23 mouse cellular contexts compared by ENCODE assay signal in the genomic region with DNA sequence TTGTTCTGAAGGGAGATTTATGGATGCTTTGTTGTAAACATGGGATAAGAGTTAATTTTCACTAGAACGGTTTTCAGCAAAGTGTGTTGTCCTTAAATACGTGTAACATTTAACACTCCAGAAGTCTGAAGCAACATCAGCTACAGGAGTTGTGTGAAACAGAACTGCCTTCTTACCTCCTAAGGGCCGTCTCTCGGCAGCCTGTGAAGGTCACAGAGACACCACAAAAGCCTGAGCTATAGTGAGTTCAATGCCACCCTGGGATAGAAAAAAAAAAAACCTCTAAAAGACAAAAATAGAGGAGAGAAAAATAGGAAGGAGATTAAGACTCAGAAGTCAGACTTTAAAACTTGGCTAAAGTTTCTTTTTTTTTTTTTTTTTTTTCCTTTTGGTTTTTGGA. TPM values are rescaled to one million over a fixed set of nuclear protein-coding genes. Genes with fewer than 3 reads are reported as not detected.
DNase-seq lines count a peak whose midpoint lies in the region; ATAC-seq and TF ChIP-seq lines count a peak whose summit lies in the region.
"Had no signal": no experiment of that assay in that cellular context is flagged by ENCODE, and none has a peak within 500 bp of the region (broad histone marks: within the 10 kb centered on the region; RNA-seq: fewer than 3 reads in every experiment).

No protein-coding gene starts in this region.

- no peaks in the 10 kb centered on the region for H3K9me3 ChIP-seq in heart, embryonic 15.5 days (replicated peaks)
- no peaks in the 10 kb centered on the region for H3K9me3 ChIP-seq in E14TG2a.4 (ENCODE audit: low read length)
- H3K9me3 ChIP-seq in liver, embryonic 16.5 days (replicated peaks; ENCODE audit: control insufficient read depth, low read length) = no peaks in the 10 kb centered on the region
- H3K9me3 ChIP-seq: embryonic facial prominence, embryonic 13.5 days; hindbrain, embryonic 12.5 days had no signal

- ATAC-seq in heart, embryonic 15.5 days (replicated peaks; ENCODE audit: insufficient number of reproducible peaks, insufficient read depth, low FRiP score, low read depth) = no peak
- ATAC-seq in liver, embryonic 16.5 days (ENCODE audit: low read depth) = no peak
- no peak for ATAC-seq in megakaryocyte, adult 5-6 weeks (ENCODE audit: poor library complexity, severe bottlenecking)
- ATAC-seq in megakaryocyte progenitor cell, adult 5-6 weeks (replicated peaks; ENCODE audit: poor library complexity) = no peak
- ATAC-seq: forebrain, embryonic 14.5 days; midbrain, embryonic 16.5 days had no signal

- no peaks in the 10 kb centered on the region for H3K27me3 ChIP-seq in heart, embryonic 15.5 days
- no peaks in the 10 kb centered on the region for H3K27me3 ChIP-seq in E14TG2a.4 (ENCODE audit: insufficient read depth, low read length)
- H3K27me3 ChIP-seq in liver, embryonic 16.5 days (ENCODE audit: control insufficient read depth, insufficient read depth, low read depth, low read length) = no peaks in the 10 kb centered on the region
- H3K27me3 ChIP-seq: embryonic facial prominence, embryonic 13.5 days; hindbrain, embryonic 12.5 days had no signal

- no peak for DNase-seq in heart, adult 18-20 months
- DNase-seq: adrenal gland, adult 2 months; cerebellum, adult 11-12 months; cerebellum, postnatal 14 days; kidney, adult 2 months; kidney, postnatal 10 days; left cerebral cortex, postnatal 4 days; lung, postnatal 10 days; thymus, postnatal 25 days had no signal

- TF ChIP-seq POLR2A in bone marrow macrophage, adult 2 months (IDR thresholded peaks at IDR 0.05; ENCODE audit: borderline replicate concordance, low read depth, low read length) = no peak

- TF ChIP-seq CTCF in E14TG2a.4 (conservative IDR thresholded peaks at IDR 0.05; ENCODE audit: low read length) = no peak
- no peak for TF ChIP-seq CTCF in bone marrow macrophage, adult 2 months (IDR thresholded peaks at IDR 0.05; ENCODE audit: low read depth, low read length)

- no peak overlapping the region for H3K4me3 ChIP-seq in heart, embryonic 15.5 days
- peak overlapping the region; percentile 32; the same call in 1 of the 2 replicates for H3K4me3 ChIP-seq in E14TG2a.4 (replicated peaks; ENCODE audit: low read length)
- H3K4me3 ChIP-seq in bone marrow macrophage, adult 2 months (ENCODE audit: insufficient read depth, low read length) = no peak overlapping the region
- no peak overlapping the region for H3K4me3 ChIP-seq in liver, embryonic 16.5 days (ENCODE audit: low read depth, low read length)
- H3K4me3 ChIP-seq: embryonic facial prominence, embryonic 13.5 days; hindbrain, embryonic 12.5 days; layer of hippocampus, adult 2 months had no signal

- H3K27ac ChIP-seq in heart, embryonic 15.5 days = peak overlapping the region; percentile 47
- peak overlapping the region; percentile 36; the same call in 1 of the 2 replicates for H3K27ac ChIP-seq in bone marrow macrophage, adult 2 months (ENCODE audit: insufficient read depth, low read depth, low read length)
- H3K27ac ChIP-seq in liver, embryonic 16.5 days (ENCODE audit: low read length) = peak overlapping the region; percentile 59
- H3K27ac ChIP-seq: embryonic facial prominence, embryonic 13.5 days; hindbrain, embryonic 12.5 days; layer of hippocampus, adult 2 months had no signal

- no peak overlapping the region for H3K9ac ChIP-seq in heart, embryonic 15.5 days
- no peak overlapping the region for H3K9ac ChIP-seq in liver, embryonic 16.5 days (ENCODE audit: low read depth, low read length)
- H3K9ac ChIP-seq: embryonic facial prominence, embryonic 13.5 days; hindbrain, embryonic 12.5 days had no signal

- 46% methylated on average over 4 of the region's 4 CpGs for WGBS in heart, embryonic 15.5 days
- 61% methylated on average over 4 of the region's 4 CpGs for WGBS in liver, embryonic 16.5 days (ENCODE audit: insufficient replicate concordance)

- H3K36me3 ChIP-seq in heart, embryonic 15.5 days = no peaks in the 10 kb centered on the region
- peaks cover 5% of the 10 kb centered on the region for H3K36me3 ChIP-seq in E14TG2a.4 (ENCODE audit: insufficient read depth, low read length)
- H3K36me3 ChIP-seq in liver, embryonic 16.5 days (ENCODE audit: control insufficient read depth, insufficient read depth) = no peaks in the 10 kb centered on the region
- H3K36me3 ChIP-seq: embryonic facial prominence, embryonic 13.5 days; hindbrain, embryonic 12.5 days had no signal

- H3K4me2 ChIP-seq in heart, embryonic 15.5 days = no peak overlapping the region
- 0 out of 2 replicates have a peak overlapping the region, but pooled peaks have one; percentile 19 for H3K4me2 ChIP-seq in liver, embryonic 16.5 days (ENCODE audit: low read depth, low read length)
- H3K4me2 ChIP-seq: embryonic facial prominence, embryonic 13.5 days; hindbrain, embryonic 12.5 days had no signal

- H3K4me1 ChIP-seq in heart, embryonic 15.5 days (replicated peaks) = peaks cover 5% of the 10 kb centered on the region; the same call in 1 of the 2 replicates
- peaks cover 79% of the 10 kb centered on the region for H3K4me1 ChIP-seq in E14TG2a.4 (replicated peaks; ENCODE audit: low read depth, low read length)
- H3K4me1 ChIP-seq in bone marrow macrophage, adult 2 months (ENCODE audit: control insufficient read depth, insufficient read depth, low read length) = peaks cover 20% of the 10 kb centered on the region
- H3K4me1 ChIP-seq in liver, embryonic 16.5 days (ENCODE audit: control insufficient read depth, low read depth, low read length) = peaks cover 50% of the 10 kb centered on the region
- H3K4me1 ChIP-seq: embryonic facial prominence, embryonic 13.5 days; hindbrain, embryonic 12.5 days had no signal

RNA-seq across cellular contexts. Expression of a gene that starts 2.9 kb away (rescaled TPM):
- 0.18 TPM in 1 of 2 replicates, not detected in the other for polyA plus RNA-seq in heart, embryonic 15.5 days (2015; fragmentation: Nextera tagmentation; extraction: Ambion mirVana)
- total RNA-seq in heart, adult 18-20 months (2021) = not detected
- 3.5 and 6.4 TPM in 2 replicates for polyA plus RNA-seq in bone marrow macrophage, adult 2 months (2012; ENCODE audit: insufficient read depth, insufficient read length, missing spikeins)
- 0.21 and 0.54 TPM in 2 replicates for polyA plus RNA-seq in liver, embryonic 16.5 days (2015; fragmentation: Nextera tagmentation; extraction: Ambion mirVana)
- total RNA-seq in megakaryocyte, adult 5-6 weeks (2015) = 4.9 and 9.8 TPM in 2 replicates
- 2.6 and 5.9 TPM in 2 replicates for total RNA-seq in megakaryocyte, adult 5-6 weeks (2017)
- total RNA-seq in megakaryocyte progenitor cell, adult 5-6 weeks (2015) = 0.17 and 0.37 TPM in 2 replicates
- total RNA-seq in megakaryocyte progenitor cell, adult 5-6 weeks (2017) = 0.29 and 1.4 TPM in 2 replicates
- total RNA-seq: adrenal gland, adult 2 months; gastrocnemius, postnatal 4 days; left cerebral cortex, postnatal 4 days; liver, adult 2 months had no signal
- polyA plus RNA-seq: adrenal gland, adult 2 months; forebrain, embryonic 14.5 days; hindbrain, embryonic 12.5 days; kidney, adult 2 months; testis, adult 2 months had no signal

RNA-seq across cellular contexts. Expression of a gene that starts 7.1 kb away (rescaled TPM):
- polyA plus RNA-seq in heart, embryonic 15.5 days (2015; fragmentation: Nextera tagmentation; extraction: Ambion mirVana) = 27.1 and 36.7 TPM in 2 replicates
- total RNA-seq in heart, adult 18-20 months (2021) = 10 to 100 TPM; 12.3 to 20.7 TPM
- 58.1 and 69.3 TPM in 2 replicates for polyA plus RNA-seq in bone marrow macrophage, adult 2 months (2012; ENCODE audit: insufficient read depth, insufficient read length, missing spikeins)
- 18.6 and 19.6 TPM in 2 replicates for polyA plus RNA-seq in liver, embryonic 16.5 days (2015; fragmentation: Nextera tagmentation; extraction: Ambion mirVana)
- 42.1 and 49.7 TPM in 2 replicates for total RNA-seq in megakaryocyte, adult 5-6 weeks (2015)
- 39.3 and 63.3 TPM in 2 replicates for total RNA-seq in megakaryocyte, adult 5-6 weeks (2017)
- 35.7 and 44.5 TPM in 2 replicates for total RNA-seq in megakaryocyte progenitor cell, adult 5-6 weeks (2015)
- 28.7 and 32.1 TPM in 2 replicates for total RNA-seq in megakaryocyte progenitor cell, adult 5-6 weeks (2017)

RNA-seq across cellular contexts. Expression of a gene that starts 11.6 kb away (rescaled TPM):
- 5.3 and 7.3 TPM in 2 replicates for polyA plus RNA-seq in heart, embryonic 15.5 days (2015; fragmentation: Nextera tagmentation; extraction: Ambion mirVana)
- total RNA-seq in heart, adult 18-20 months (2021) = 1 to 10 TPM in 1 of 2 experiments, under 1 TPM in 1; 0.80 to 1.4 TPM
- 35.5 and 36.3 TPM in 2 replicates for polyA plus RNA-seq in bone marrow macrophage, adult 2 months (2012; ENCODE audit: insufficient read depth, insufficient read length, missing spikeins)
- 5.8 and 6.1 TPM in 2 replicates for polyA plus RNA-seq in liver, embryonic 16.5 days (2015; fragmentation: Nextera tagmentation; extraction: Ambion mirVana)
- 9.0 and 12.9 TPM in 2 replicates for total RNA-seq in megakaryocyte, adult 5-6 weeks (2015)
- total RNA-seq in megakaryocyte, adult 5-6 weeks (2017) = 40.1 and 41.3 TPM in 2 replicates
- total RNA-seq in megakaryocyte progenitor cell, adult 5-6 weeks (2015) = 6.6 and 10.8 TPM in 2 replicates
- total RNA-seq in megakaryocyte progenitor cell, adult 5-6 weeks (2017) = 28.6 and 30.3 TPM in 2 replicates

RNA-seq across cellular contexts. Expression of a gene that starts 13.6 kb away (rescaled TPM):
- 44.3 and 61.3 TPM in 2 replicates for polyA plus RNA-seq in heart, embryonic 15.5 days (2015; fragmentation: Nextera tagmentation; extraction: Ambion mirVana)
- total RNA-seq in heart, adult 18-20 months (2021) = 100 to 1,000 TPM; 111 to 115 TPM
- 389 and 454 TPM in 2 replicates for polyA plus RNA-seq in bone marrow macrophage, adult 2 months (2012; ENCODE audit: insufficient read depth, insufficient read length, missing spikeins)
- 31.0 and 34.6 TPM in 2 replicates for polyA plus RNA-seq in liver, embryonic 16.5 days (2015; fragmentation: Nextera tagmentation; extraction: Ambion mirVana)
- 99.7 and 105 TPM in 2 replicates for total RNA-seq in megakaryocyte, adult 5-6 weeks (2015)
- total RNA-seq in megakaryocyte, adult 5-6 weeks (2017) = 88.9 and 93.3 TPM in 2 replicates
- 51.0 and 56.8 TPM in 2 replicates for total RNA-seq in megakaryocyte progenitor cell, adult 5-6 weeks (2015)
- total RNA-seq in megakaryocyte progenitor cell, adult 5-6 weeks (2017) = 47.6 and 48.0 TPM in 2 replicates

RNA-seq across cellular contexts. Expression of a gene that starts 13.6 kb away (rescaled TPM):
- 11.3 and 15.3 TPM in 2 replicates for polyA plus RNA-seq in heart, embryonic 15.5 days (2015; fragmentation: Nextera tagmentation; extraction: Ambion mirVana)
- total RNA-seq in heart, adult 18-20 months (2021) = 10 to 100 TPM; 15.6 to 16.6 TPM
- 21.8 and 24.0 TPM in 2 replicates for polyA plus RNA-seq in bone marrow macrophage, adult 2 months (2012; ENCODE audit: insufficient read depth, insufficient read length, missing spikeins)
- 7.8 and 9.1 TPM in 2 replicates for polyA plus RNA-seq in liver, embryonic 16.5 days (2015; fragmentation: Nextera tagmentation; extraction: Ambion mirVana)
- 13.7 and 14.0 TPM in 2 replicates for total RNA-seq in megakaryocyte, adult 5-6 weeks (2015)
- 22.0 and 25.8 TPM in 2 replicates for total RNA-seq in megakaryocyte, adult 5-6 weeks (2017)
- total RNA-seq in megakaryocyte progenitor cell, adult 5-6 weeks (2015) = 10.0 and 11.5 TPM in 2 replicates
- 13.3 and 19.2 TPM in 2 replicates for total RNA-seq in megakaryocyte progenitor cell, adult 5-6 weeks (2017)
